Mouse (Mus musculus) G1E-ER4 (cell line): ENCODE results near the gene Mzf1. TPM values are rescaled to one million over a fixed set of nuclear protein-coding genes. Genes with fewer than 3 reads are reported as not detected.

Source experiments
- GATA1 ChIP-seq: IDR thresholded peaks from one replicate; pipeline ENCODE4 v1.8.0; 2012; ENCODE audit warnings: low read length, inconsistent platforms
- polyA plus RNA-seq: library from polyadenylated mRNA; stranded (reverse); fragments of >175 nt; gene quantifications from 2 replicates; pipeline ENCODE4 v1.2.3, GENCODE M21; 2012

The Mzf1 gene
- polyA plus RNA-seq: 0.45 and 0.51 TPM in 2 replicates

- TF ChIP-seq GATA1: no peak
These were observed at the start of gene Mzf1 for GRCm38 (mm10) chr7:13054287-13055010. Gene Mzf1, minus strand, starts transcription at chr7:13054764.

GRCm38 (mm10) chr7:13095073-13095472 is 40.5 kb upstream of the Mzf1 start, which contains the start of gene Vmn1r85:
Gene Vmn1r85, minus strand, starts transcription at chr7:13095173.
- no peak for TF ChIP-seq GATA1

DNA sequence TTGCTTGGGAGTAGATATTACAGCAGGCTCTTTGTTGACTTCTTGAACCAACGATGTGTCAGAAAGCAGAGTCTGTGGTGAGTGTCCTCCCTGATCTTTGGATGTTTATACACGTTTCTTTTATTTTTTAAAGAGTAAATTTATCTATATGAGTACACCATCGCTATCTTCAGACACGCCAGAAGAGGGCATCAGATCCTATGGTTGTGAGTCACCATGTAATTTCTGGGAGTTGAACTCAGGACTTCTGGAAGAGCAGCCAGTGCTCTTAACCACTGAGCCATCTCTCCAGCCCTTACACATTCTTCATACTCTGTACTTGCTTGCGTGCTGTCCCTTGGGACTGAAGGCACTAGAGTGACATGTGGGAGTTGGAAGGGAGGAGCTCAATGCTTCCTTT is 17.7 kb upstream of the Mzf1 start:
- TF ChIP-seq GATA1: no peak

DNA sequence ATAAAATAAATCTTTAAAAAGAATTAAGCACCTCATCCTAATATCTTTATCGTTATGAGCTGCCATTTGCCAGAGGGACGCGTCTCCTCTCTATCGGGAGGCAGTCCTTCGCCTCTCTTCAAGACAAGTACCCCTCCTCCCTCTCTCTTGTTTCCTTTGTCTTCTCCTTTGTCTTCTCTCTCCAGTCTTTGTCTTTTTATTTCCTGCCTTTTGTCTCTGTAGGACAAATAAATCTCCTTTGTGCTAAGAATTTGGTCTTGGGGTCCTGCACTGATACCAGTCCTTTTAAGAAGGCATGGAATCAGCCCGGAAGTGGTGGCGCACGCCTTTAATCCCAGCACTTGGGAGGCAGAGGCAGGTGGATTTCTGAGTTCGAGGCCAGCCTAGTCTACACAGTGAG is 5.0 kb upstream of the Mzf1 start:
- no peak for TF ChIP-seq GATA1

- TF ChIP-seq GATA1: no peak
These were observed 2.5 kb upstream of the Mzf1 start for GRCm38 (mm10) chr7:13056913-13057700.

DNA sequence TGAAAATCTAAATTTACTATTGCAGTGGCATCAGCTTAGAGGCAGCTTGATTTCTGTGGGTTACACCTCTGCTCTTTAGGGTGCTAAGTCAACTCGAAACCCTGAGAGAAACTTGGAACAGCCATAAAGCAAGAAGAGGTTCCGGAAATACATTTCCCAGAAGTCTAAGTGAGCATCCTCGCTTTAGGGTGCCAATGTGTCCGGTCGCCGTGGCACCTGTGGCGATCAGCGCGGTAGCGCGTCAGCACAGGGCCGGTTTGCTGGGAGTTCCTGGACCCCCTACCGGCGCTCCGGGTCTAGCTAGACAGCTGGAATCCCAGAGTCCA is 640 bp downstream of the Mzf1 start:
- TF ChIP-seq GATA1: no peak

DNA sequence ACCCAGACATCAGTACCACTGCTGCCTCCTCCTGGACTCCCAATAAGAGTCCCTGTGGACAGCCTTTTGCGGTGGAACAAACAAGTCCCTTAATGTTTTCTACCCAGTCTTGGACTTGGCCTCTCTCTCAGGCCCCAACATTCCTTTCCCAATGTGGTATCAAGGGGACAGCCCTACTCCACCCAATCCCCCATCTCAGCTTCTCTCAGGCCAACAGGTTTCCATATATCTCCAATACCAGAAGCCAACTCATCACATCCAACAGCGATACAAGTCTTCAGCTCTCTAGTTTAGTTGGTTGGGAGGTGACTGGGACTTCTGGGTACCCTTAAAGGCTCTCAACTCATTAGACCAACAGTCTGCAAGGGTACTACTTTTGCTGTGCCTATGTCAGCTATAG is 1.1 kb downstream of the Mzf1 start:
- TF ChIP-seq GATA1: no peak

- TF ChIP-seq GATA1: no peak
These were observed 1.6 kb downstream of the Mzf1 start for GRCm38 (mm10) chr7:13053001-13053400.

DNA sequence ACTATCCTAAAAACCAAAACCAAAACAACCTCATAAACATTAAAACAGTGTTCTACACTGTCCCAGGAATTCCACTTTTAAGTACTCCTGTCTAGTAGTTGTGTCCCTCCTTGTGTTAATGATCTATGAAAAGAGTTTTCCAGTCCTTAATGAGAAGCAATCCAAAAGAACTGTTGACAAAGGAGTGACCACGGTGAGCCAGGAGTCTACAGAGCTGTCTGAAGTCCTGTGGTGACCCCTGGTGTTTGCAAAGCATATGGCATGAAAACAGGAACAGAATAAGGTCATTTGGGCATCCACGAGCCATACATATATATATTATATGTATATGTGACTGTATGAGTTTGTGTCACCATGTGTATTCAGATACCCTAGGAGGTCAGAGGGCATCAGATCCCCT is 8.5 kb downstream of the Mzf1 start:
- no peak for TF ChIP-seq GATA1

- TF ChIP-seq GATA1: no peak
These were observed 10.3 kb downstream of the Mzf1 start for GRCm38 (mm10) chr7:13044254-13044625.

DNA sequence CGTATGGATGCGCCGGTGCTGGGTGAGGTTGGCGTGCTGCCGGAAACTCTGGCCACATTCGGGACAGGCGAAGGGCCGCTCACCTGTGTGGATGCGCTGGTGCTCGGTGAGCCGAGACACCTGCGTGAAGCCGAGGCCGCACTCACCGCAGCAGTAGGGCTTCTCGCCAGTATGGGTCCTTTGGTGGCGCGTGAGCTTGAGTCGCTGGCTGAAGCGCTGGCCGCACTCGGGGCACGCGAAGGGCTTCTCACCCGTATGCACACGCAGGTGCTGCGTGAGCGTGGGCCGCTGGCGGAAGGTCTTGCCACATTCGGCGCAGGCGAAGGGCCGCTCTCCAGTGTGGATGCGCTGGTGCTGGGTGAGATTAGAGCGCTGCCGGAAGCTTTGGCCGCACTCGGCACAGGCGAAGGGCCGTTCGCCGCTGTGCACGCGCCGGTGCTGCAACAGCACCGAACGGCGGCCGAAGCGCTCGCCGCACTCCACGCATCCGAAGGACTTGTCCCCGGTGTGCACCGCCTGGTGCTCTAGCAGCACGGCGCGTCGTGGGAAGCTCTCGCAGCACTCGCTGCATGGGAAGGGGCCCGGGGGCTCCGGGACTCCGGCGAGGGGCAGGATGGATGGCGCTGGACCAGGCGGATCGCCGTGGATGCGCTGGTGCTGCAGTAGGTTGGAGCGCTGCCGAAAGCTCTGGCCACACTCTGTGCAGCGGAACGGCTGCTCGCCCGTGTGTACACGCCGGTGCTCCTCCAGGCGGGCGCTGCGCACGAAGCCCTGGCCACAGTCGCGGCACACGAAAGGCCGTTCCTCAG is 10.9 kb downstream of the Mzf1 start:
- no peak for TF ChIP-seq GATA1

DNA sequence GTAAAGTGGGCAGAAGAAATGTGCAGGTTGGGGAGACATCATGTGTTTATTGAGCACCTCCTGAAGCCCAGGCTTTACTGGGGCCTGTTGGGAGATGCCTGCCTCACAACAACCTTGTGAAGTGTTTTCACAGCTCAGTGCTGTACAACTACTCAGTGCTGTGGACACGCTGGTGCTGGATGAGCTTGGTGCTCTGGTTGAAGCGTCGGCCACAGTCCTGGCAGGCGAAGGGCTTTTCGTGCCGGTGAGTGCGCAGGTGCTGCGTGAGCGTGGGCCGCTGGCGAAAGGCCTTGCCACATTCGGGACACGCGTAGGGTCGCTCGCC is 11.5 kb downstream of the Mzf1 start:
- TF ChIP-seq GATA1: no peak

GRCm38 (mm10) chr7:13042511-13042910 is 12.1 kb downstream of the Mzf1 start:
- no peak for TF ChIP-seq GATA1

- TF ChIP-seq GATA1: no peak
These were observed 13.3 kb downstream of the Mzf1 start for GRCm38 (mm10) chr7:13041256-13041655.

DNA sequence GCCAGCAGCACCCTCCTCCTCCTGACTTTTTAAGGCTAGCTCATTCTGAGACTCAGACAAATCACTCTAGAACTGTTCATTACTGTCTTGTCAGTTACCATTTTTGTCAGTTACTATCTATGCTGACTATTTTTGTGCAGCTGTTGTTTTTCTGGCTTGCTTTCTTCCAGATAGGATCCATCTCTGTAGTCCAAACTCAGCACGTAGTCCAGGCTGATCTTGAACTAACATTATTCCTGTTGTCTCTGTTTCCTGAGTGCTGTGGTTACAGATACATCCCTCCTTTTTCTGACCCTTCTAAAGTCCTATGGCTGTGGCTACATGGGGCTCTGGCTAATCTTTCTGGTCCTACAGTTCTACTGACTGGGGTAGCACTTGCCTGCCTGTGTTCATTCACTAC is 15.4 kb downstream of the Mzf1 start:
- no peak for TF ChIP-seq GATA1

GRCm38 (mm10) chr7:13038621-13039169 is 15.9 kb downstream of the Mzf1 start:
- TF ChIP-seq GATA1: no peak
